Mouse (Mus musculus) forebrain, embryonic 10.5 days (tissue): ENCODE results near the gene Mrpl57. TPM values are rescaled to one million over a fixed set of nuclear protein-coding genes. Genes with fewer than 3 reads are reported as not detected.

Source experiments
- DNase-seq: peaks from one replicate; pipeline ENCODE4 v3.0.0-alpha.2; 2017; ENCODE audit warnings: low spot score; ENCODE audit errors: extremely low spot score
- H3K27ac ChIP-seq: fragments of 300-500 bp; sonication (generic); 2 replicates; pipeline ENCODE4 v1.5.1; 2016; ENCODE audit warnings: mild to moderate bottlenecking
- H3K27me3 ChIP-seq: fragments of 300-500 bp; sonication (generic); 2 replicates; pipeline ENCODE4 v1.6.1; 2016; ENCODE audit warnings: mild to moderate bottlenecking; ENCODE audit not compliant: poor library complexity, severe bottlenecking
- H3K36me3 ChIP-seq: fragments of 300-500 bp; sonication (generic); replicated peaks from 2 replicates; pipeline ENCODE4 v1.6.1; 2016; ENCODE audit warnings: mild to moderate bottlenecking, moderate library complexity
- H3K4me1 ChIP-seq: fragments of 300-500 bp; sonication (generic); 2 replicates; pipeline ENCODE4 v1.6.1; 2016
- H3K4me3 ChIP-seq: fragments of 300-500 bp; sonication (generic); 2 replicates; pipeline ENCODE4 v1.5.1; 2016; ENCODE audit warnings: mild to moderate bottlenecking, moderate library complexity
- H3K9me3 ChIP-seq: fragments of 300-500 bp; sonication (generic); 2 replicates; pipeline ENCODE4 v1.6.1; 2016; ENCODE audit warnings: mild to moderate bottlenecking, moderate library complexity
- WGBS: fragments of 180-500 bp; shearing (Covaris S2); methylation state at CpG from one replicate; pipeline ENCODE4 v1.1.7; 2016; 5-methylcytosine and 5-hydroxymethylcytosine counted together
- polyA plus RNA-seq: library from polyadenylated mRNA; unstranded; fragments of >200 nt; fragmentation: Nextera tagmentation; extraction: Ambion mirVana; gene quantifications from 2 replicates; pipeline ENCODE4 v1.2.1, GENCODE M21; 2016

Mrpl57 gene
- 148 and 159 TPM in 2 replicates for polyA plus RNA-seq

GRCm38 (mm10) chr14:57825788-57826751 lies at the start of gene Mrpl57, which contains the start of gene Ska3:
Gene Mrpl57, plus strand, starts transcription at chr14:57826234.
Gene Ska3, minus strand, starts transcription at chr14:57826185.
- under 1% methylated on average over 96 of the region's 96 CpGs for WGBS
- Histone ChIP-seq H3K27me3 (no peaks in the 10 kb centered on the region), H3K27ac (peak within 1 kb of the TSS; percentile 98), H3K36me3 (peaks cover 32% of the 10 kb centered on the region), H3K4me3 (peak within 1 kb of the TSS; percentile 88), H3K9me3 (no peaks in the 10 kb centered on the region), H3K4me1 (peaks cover 41% of the 10 kb centered on the region)
- peak; percentile 95 for DNase-seq

- Histone ChIP-seq H3K9me3 (no peaks in the 10 kb centered on the region), H3K27me3 (no peaks in the 10 kb centered on the region), H3K4me3 (no peak overlapping the region), H3K36me3 (no peaks in the 10 kb centered on the region), H3K4me1 (no peaks in the 10 kb centered on the region), H3K27ac (no peak overlapping the region)
- WGBS = 77% methylated on average over 4 of the region's 4 CpGs
- DNase-seq = no peak
Measured at GRCm38 (mm10) chr14:57787406-57787805, 38.6 kb upstream of the Mrpl57 start.

GRCm38 (mm10) chr14:57789311-57789710 lies 36.7 kb upstream of the Mrpl57 start:
- whole genome bisulfite sequencing = 86% methylated on average over 2 of the region's 2 CpGs

GRCm38 (mm10) chr14:57789759-57790158 lies 36.3 kb upstream of the Mrpl57 start:
- 92% methylated on average over 9 of the region's 9 CpGs for WGBS
- Histone ChIP-seq H3K36me3 (no peaks in the 10 kb centered on the region), H3K27me3 (no peaks in the 10 kb centered on the region), H3K4me3 (no peak overlapping the region), H3K27ac (no peak overlapping the region), H3K9me3 (no peaks in the 10 kb centered on the region), H3K4me1 (no peaks in the 10 kb centered on the region)
- no peak for DNase-seq

More at GRCm38 (mm10) chr14:57789311-57789710, 36.7 kb upstream of the Mrpl57 start:
- Histone ChIP-seq H3K27ac (no peak overlapping the region), H3K4me1 (no peaks in the 10 kb centered on the region), H3K27me3 (no peaks in the 10 kb centered on the region), H3K36me3 (no peaks in the 10 kb centered on the region), H3K4me3 (no peak overlapping the region), H3K9me3 (no peaks in the 10 kb centered on the region)
- DNase-seq = no peak

- H3K4me3 ChIP-seq = no peak overlapping the region
- H3K27me3 ChIP-seq = no peaks in the 10 kb centered on the region
- no peak overlapping the region for H3K27ac ChIP-seq
- 89% methylated on average over 4 of the region's 4 CpGs for WGBS
- no peaks in the 10 kb centered on the region for H3K36me3 ChIP-seq
- H3K9me3 ChIP-seq = no peaks in the 10 kb centered on the region
- DNase-seq = no peak
- H3K4me1 ChIP-seq = no peaks in the 10 kb centered on the region
Measured at GRCm38 (mm10) chr14:57791171-57791570, 34.9 kb upstream of the Mrpl57 start.

- H3K27ac ChIP-seq = peak overlapping the region; percentile 92
Measured at GRCm38 (mm10) chr14:57797551-57797950, 28.5 kb upstream of the Mrpl57 start.

GRCm38 (mm10) chr14:57797991-57798931 lies 27.8 kb upstream of the Mrpl57 start, which contains the start of gene Sap18:
Gene Sap18, plus strand, starts transcription at chr14:57798180.
- H3K9me3 ChIP-seq = no peaks in the 10 kb centered on the region
- H3K4me1 ChIP-seq = peaks cover 20% of the 10 kb centered on the region
- H3K27me3 ChIP-seq = no peaks in the 10 kb centered on the region
- under 1% methylated on average over 97 of the region's 99 CpGs for WGBS
- peaks cover 32% of the 10 kb centered on the region for H3K36me3 ChIP-seq
- peak within 1 kb of the TSS; percentile 79 for H3K4me3 ChIP-seq
- H3K27ac ChIP-seq = peak within 1 kb of the TSS; percentile 92
- DNase-seq = peak; percentile 96

More at GRCm38 (mm10) chr14:57797551-57797950, 28.5 kb upstream of the Mrpl57 start:
- Histone ChIP-seq H3K36me3 (peaks cover 25% of the 10 kb centered on the region), H3K4me3 (peak overlapping the region; percentile 79), H3K9me3 (no peaks in the 10 kb centered on the region), H3K4me1 (peaks cover 20% of the 10 kb centered on the region), H3K27me3 (no peaks in the 10 kb centered on the region)
- WGBS = 12% methylated on average over 7 of the region's 7 CpGs
- no peak for DNase-seq

- no peak for DNase-seq
- H3K36me3 ChIP-seq = peaks cover 86% of the 10 kb centered on the region
- no peaks in the 10 kb centered on the region for H3K27me3 ChIP-seq
- no peaks in the 10 kb centered on the region for H3K9me3 ChIP-seq
- no peak overlapping the region for H3K4me3 ChIP-seq
- H3K4me1 ChIP-seq = peaks cover 20% of the 10 kb centered on the region
- 85% methylated on average over 4 of the region's 4 CpGs for WGBS
- no peak overlapping the region for H3K27ac ChIP-seq
Measured at GRCm38 (mm10) chr14:57803731-57804130, 22.3 kb upstream of the Mrpl57 start.

- H3K27ac ChIP-seq = no peak overlapping the region
- no peaks in the 10 kb centered on the region for H3K9me3 ChIP-seq
- no peaks in the 10 kb centered on the region for H3K27me3 ChIP-seq
- no peak for DNase-seq
- WGBS = 81% methylated on average over 5 of the region's 5 CpGs
- H3K36me3 ChIP-seq = peaks cover 100% of the 10 kb centered on the region
- no peak overlapping the region for H3K4me3 ChIP-seq
- H3K4me1 ChIP-seq = no peaks in the 10 kb centered on the region
Measured at GRCm38 (mm10) chr14:57808558-57808957, 17.5 kb upstream of the Mrpl57 start.

- Histone ChIP-seq H3K4me1 (no peaks in the 10 kb centered on the region), H3K9me3 (no peaks in the 10 kb centered on the region), H3K27ac (no peak overlapping the region), H3K36me3 (peaks cover 99% of the 10 kb centered on the region), H3K27me3 (no peaks in the 10 kb centered on the region), H3K4me3 (no peak overlapping the region)
- DNase-seq = no peak
- 98% methylated on average over 2 of the region's 2 CpGs for WGBS
Measured at GRCm38 (mm10) chr14:57810886-57811285, 15.1 kb upstream of the Mrpl57 start.

GRCm38 (mm10) chr14:57811844-57812243 lies 14.2 kb upstream of the Mrpl57 start:
- peaks cover 99% of the 10 kb centered on the region for H3K36me3 ChIP-seq
- H3K9me3 ChIP-seq = no peaks in the 10 kb centered on the region
- no peaks in the 10 kb centered on the region for H3K4me1 ChIP-seq
- 96% methylated on average over 5 of the region's 5 CpGs for WGBS
- H3K27me3 ChIP-seq = no peaks in the 10 kb centered on the region
- H3K27ac ChIP-seq = no peak overlapping the region
- H3K4me3 ChIP-seq = no peak overlapping the region
- no peak for DNase-seq

- Histone ChIP-seq H3K9me3 (no peaks in the 10 kb centered on the region), H3K27ac (no peak overlapping the region), H3K4me3 (no peak overlapping the region), H3K27me3 (no peaks in the 10 kb centered on the region), H3K4me1 (peaks cover 26% of the 10 kb centered on the region), H3K36me3 (peaks cover 82% of the 10 kb centered on the region)
- WGBS = 94% methylated on average over 4 of the region's 4 CpGs
- DNase-seq = no peak
Measured at GRCm38 (mm10) chr14:57820839-57821238, 5.2 kb upstream of the Mrpl57 start.
